Mouse (Mus musculus) cerebellum, postnatal 10 days (tissue): ENCODE measurements at regions not wholly inside any gene's neighbourhood (a gene's known extent, or its start where the extent isn't known, plus 50 kb on each side); places are given as distances from the start of the nearest gene placed in this dataset.

Source experiments
- DNase-seq, 2 experiments: peaks; one replicate each; pipeline ENCODE4 v3.0.0; 2021; ENCODE audit warnings: mixed read lengths in 2 of 2

GRCm38 (mm10) chr7:145040871-145041270 lies 101.1 kb upstream of the Ccnd1 start:
- no peak for DNase-seq

GRCm38 (mm10) chr7:145034385-145034784 lies 94.7 kb upstream of the Ccnd1 start:
- DNase-seq, result no peak

DNA sequence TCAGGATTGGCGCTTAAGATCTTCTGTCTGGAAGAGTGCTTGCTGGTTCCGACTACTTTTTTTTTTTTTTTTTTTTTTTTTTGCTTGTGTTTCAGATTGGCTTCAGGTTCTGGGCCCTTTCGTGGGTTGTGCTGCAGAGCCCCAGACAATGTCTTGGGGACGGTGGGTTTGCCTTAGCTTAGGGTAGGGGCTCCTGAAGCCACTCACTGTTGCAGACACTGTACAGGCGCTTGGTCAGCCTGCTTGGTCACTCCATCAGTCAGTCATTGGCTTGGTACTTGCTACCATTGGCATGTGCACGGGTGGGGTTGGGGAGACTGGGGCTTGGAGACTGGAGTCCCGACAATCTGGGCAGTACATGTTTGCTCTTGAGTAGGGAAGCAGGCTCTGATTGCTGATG lies 91.5 kb upstream of the Ccnd1 start:
- peak; percentile 14 to 28 for DNase-seq

DNA sequence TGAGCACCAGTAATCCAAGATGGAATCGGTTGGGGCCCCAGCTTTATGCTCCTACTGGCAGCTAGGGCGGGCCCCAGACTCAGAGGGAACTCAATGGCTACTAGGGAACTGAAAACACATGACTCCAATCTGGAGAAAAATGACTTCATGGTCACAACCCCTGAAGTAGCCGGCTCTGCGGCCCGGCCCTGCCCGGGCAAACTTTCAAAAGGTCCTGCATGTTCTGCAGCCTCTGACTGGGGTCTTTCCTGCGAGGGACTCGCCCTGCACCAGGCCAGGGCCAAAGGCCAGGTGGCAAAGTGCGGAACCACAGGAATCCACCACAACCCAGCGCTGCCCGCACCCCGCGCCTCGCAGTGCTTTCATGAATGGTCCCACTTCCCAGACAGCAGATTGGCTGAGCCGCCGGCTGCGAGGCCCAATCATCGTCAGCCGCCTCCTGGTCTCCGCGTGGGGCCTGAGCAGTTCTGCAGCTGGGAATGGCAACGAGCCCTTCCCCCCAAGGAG lies 91.0 kb upstream of the Ccnd1 start:
- DNase-seq, result peak; percentile 83 to 87

GRCm38 (mm10) chr7:145029622-145030021 lies 89.9 kb upstream of the Ccnd1 start:
- DNase-seq, result no peak

DNA sequence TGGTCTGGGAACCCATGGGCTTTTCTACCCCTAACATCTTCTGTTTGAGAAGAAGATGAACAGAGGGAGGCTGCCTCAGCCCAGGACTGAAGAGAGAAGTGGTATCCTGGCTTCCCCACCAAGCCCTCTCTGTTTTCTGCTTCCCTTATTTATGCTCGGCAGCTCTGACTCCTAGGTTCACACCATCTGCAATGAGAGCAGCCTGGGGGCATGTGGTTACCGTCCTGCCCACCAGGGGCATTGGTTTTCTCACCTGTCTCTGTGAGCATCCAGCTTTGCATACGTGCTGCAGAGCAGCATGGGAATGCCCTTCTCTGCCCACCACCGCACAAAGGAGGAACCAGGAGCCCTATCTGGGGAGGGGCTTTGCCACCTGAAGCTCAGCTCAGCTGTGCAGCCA lies 89.4 kb upstream of the Ccnd1 start:
- peak; percentile 43 to 45 for DNase-seq

DNA sequence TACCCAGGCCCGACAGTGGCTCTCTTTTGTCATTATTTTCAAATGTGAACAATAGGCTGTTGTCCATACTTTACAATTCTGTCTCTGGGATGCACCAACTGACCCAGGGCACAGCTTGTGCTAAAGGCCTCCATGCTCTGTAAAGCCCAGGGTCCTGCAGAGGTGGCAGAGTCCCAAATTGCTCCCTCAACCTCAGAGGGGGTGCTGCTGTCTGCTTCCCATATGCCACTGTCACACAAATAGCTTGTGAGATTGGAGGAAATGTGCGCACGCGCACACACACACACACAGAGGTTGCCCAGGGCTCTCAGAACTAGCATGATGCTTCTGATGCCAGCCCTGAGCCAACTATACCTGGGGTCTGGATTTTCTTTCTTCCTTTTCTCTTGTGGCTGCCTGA lies 87.3 kb upstream of the Ccnd1 start:
- peak; percentile 70 to 74 for DNase-seq

- no peak for DNase-seq
Observed at GRCm38 (mm10) chr7:145026014-145026285, 86.2 kb upstream of the Ccnd1 start.

DNA sequence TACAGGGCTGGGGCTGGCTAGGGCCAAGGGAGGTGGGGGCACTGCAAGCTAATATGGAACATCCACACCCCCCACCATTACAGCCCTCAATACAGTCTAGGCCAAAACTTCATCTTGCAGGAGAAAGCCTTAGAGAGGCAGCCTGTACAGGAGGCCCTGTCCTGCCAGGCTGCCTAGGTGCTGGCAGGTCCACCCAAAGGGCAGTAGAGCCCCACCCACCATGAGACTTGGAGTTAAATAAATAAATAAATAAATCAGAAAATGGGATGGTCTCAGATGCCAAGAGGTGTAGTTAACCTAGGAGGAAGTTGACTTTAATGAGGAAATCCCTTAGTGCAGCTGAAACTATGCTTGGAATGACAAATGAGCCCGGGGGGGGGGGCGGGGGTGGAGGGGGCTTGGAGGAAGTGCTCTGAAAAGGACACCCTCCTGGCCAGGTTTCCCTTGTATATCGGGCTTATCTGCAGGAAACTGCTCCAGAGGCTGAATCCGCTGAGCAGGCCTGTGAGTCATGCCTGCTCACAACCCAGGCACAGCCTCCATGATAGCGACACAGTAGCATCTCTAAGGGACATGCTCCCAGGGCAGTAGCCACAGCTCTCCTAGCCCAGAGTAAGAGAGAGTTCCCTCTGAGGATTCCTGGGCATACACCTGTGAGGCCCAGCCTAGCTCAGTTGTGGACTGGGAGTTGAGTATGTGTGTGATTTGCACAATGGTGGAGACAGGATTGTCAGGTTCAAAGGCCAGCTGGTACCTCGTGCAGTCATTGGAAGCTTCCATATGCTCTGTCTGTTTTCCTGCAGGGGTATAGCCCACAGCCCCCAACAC lies 85.7 kb upstream of the Ccnd1 start:
- DNase-seq, result no peak

DNA sequence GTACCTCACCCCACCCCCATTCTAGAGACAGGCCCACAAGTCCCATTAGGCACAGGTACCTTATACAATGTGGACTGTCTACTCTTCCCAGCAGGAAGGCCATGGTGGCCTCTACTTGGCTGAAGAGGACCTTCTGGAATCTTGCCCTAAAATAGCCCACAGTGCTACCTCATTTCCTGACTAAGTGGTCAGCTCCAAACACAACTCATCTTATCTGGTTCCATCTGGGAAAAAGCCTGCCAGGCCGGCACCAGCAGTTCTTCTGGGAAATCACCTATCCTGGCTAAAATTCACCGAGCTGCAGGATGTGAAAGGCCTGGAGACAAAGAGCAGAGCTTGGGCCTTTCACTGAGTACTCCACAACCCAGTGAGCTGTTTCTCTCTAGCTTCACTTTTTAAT lies 84.9 kb upstream of the Ccnd1 start:
- no peak for DNase-seq

- DNase-seq, result no peak
Observed at GRCm38 (mm10) chr7:145019137-145019536, 79.4 kb upstream of the Ccnd1 start.

DNA sequence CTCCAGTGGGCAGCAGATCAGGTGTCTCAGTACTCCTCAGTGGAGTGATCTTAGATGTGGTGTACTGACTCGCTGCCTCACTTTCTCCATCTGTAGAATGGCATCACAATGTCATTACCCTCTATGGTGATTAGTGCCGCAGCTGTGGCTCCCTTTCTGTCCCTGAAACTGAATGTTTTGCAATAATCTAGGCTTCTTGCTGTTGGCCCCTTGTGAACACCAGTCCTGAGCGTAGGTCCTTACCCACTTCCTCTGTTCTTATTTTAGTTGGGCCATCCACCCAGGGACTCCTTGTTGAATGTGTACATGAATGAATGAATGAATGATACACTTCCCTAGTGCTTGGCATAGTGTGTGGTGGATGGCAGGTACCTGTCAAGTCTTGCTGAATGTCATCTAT lies 78.4 kb upstream of the Ccnd1 start:
- no peak for DNase-seq

DNA sequence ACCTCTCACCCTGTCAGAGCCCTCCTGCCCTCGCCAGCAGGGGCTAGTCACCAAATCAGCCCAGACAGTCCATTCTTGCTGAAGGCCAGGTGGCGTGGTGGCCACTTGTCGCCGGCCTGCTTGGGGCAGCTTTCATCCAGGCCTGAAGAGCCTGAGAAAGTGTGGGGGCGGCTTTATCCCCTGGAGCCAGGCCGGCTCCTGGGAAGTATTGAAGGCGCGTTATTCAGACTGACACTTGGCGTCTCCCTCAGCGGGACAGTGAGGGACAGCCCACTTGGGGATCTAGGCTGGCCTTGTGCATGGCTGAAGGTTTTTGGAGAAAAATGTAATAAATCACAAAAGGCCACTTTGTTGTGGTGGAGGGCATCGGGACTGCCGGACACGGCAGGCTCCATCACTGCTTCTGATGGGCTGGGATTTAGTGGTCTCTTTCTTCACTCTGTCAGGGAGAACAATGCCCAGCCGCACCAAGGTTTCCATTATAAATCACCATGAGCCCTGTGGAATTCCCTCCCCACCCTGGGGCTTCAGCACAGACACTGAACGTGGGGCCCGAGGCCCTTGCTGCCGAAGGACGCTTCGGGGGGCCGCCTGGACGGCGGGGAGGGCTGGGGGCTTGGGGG lies 75.8 kb upstream of the Ccnd1 start:
- DNase-seq, result no peak

DNA sequence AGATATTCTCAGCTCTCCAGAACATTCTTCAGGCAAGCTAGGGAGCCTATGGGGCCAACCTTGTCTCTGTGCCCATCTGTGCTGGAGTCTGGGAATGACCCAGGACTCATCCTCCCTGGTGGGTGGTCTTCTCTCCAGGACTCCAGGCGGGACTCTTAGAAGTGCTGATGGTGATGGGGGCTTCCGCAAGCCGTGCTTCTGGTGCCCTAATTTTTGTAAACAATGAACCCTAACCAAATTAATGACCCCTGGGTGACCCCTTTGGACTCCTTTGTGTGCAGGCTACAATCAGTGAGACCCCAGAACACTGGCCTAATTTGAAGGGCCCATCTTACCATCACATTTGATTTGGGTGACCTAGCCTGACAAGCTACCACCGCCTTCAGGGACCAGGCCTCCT lies 71.0 kb upstream of the Ccnd1 start:
- no peak for DNase-seq

GRCm38 (mm10) chr7:145010004-145010403 lies 70.3 kb upstream of the Ccnd1 start:
- DNase-seq, result no peak

GRCm38 (mm10) chr7:145008662-145009333 lies 69.1 kb upstream of the Ccnd1 start:
- no peak for DNase-seq

DNA sequence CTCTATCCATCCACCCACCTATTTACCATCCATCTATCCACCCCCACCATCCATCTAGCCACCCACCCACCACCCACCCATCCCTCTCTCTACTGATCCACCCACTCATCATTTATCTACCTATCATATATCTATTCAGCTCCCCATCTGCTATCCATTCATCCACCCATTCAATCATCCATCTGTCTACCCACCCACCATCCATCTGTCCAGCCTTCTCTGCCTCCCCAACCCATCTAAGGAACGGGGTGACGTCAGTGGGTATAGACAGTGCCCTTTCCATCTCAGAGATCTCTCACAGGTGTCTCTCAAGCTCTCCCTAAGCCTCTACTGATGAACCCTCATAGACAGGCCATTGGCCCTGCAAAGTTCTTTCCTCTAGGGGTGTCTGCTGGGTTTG lies 67.5 kb upstream of the Ccnd1 start:
- no peak for DNase-seq

- no peak for DNase-seq
Observed at GRCm38 (mm10) chr7:145001503-145002084, 61.9 kb upstream of the Ccnd1 start.

DNA sequence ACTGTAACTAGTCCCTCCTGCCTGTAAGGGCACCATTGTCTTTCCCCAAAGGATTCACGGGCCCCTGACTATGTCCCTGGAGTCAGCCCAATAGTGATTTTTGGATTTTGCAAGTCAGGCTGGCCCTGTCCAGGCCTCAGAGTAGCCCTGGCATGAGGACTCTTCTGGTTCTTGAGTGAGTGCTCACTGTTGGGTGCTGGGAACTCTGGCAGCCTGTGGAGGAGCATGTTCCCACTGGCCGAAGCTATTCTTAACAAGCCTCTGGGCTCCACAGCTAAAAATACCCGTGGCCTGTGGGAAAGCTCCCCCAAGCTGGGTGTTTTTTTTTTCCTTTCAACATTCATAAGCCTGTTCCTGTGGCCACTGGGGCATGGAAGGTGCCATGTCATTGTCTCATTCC lies 60.0 kb upstream of the Ccnd1 start:
- DNase-seq, result no peak

- no peak for DNase-seq
Observed at GRCm38 (mm10) chr7:144996847-144997246, 57.1 kb upstream of the Ccnd1 start.

- DNase-seq, result no peak
Observed at GRCm38 (mm10) chr7:144994229-144994628, 54.5 kb upstream of the Ccnd1 start.

DNA sequence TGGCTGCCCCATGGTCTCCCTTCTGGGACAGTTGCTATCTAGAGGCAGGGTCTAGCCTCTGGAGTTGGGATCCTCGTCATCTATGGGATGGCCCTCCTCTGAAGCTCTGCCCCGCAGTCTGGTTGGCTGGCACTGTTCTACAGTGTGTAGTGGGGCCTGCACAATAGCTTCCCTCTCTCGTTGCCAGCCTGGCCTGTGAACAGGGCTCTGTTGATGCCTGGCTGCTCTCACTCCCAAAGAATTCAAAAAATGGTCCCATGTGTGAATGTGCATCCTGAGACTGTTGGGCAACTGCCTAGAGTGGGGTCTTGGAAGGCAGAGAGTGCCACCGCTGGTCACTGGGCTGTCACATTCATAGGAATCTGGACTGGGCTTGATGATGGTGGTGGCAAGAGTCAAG lies 53.8 kb upstream of the Ccnd1 start:
- DNase-seq, result no peak

DNA sequence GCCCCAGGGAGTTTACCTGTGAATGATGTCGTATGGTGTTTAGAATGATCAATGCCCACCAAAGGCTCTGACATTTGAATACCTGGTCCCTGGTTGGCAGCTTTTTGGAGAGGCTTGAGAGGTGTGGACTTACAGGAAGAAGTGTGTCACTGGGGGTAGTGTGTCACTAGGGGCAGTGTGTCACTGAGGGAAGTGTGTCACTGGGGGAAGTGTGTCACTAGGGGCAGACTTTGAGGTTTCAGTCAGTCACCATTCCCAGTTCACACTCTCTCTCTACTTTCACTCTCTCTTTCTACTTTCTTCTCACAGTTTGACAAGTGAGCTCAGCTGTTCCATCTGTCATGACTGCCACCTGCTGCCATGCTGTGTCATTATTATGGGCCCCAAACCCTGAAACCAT lies 52.0 kb upstream of the Ccnd1 start:
- no peak for DNase-seq
